Mouse (Mus musculus) limb, embryonic 13.5 days (tissue): Measurements from ENCODE around the gene Vdr. TPM values are rescaled to one million over a fixed set of nuclear protein-coding genes. Genes with fewer than 3 reads are reported as not detected.

Experiments used
- ATAC-seq: fragments of 200-750 bp; cut with Nextera tagmentation; 2 replicates; pipeline ENCODE4 v1.8.0; 2017; ENCODE audit warnings: low read depth, moderate number of reproducible peaks, moderate TSS enrichment; ENCODE audit not compliant: low FRiP score
- H3K27ac ChIP-seq: fragments of 300-500 bp; sonication (generic); 2 replicates; pipeline ENCODE4 v1.5.1; 2015; ENCODE audit warnings: inconsistent platforms, mild to moderate bottlenecking, moderate library complexity
- H3K27me3 ChIP-seq: fragments of 300-500 bp; sonication (generic); 2 replicates; pipeline ENCODE4 v1.6.1; 2015; ENCODE audit warnings: mild to moderate bottlenecking, inconsistent platforms
- H3K36me3 ChIP-seq: fragments of 300-500 bp; sonication (generic); 2 replicates; pipeline ENCODE4 v1.6.1; 2015; ENCODE audit warnings: inconsistent platforms, mild to moderate bottlenecking, moderate library complexity
- H3K4me1 ChIP-seq: fragments of 300-500 bp; sonication (generic); 2 replicates; pipeline ENCODE4 v1.6.1; 2015; ENCODE audit warnings: inconsistent platforms
- H3K4me2 ChIP-seq: fragments of 300-500 bp; sonication (generic); replicated peaks from 2 replicates; pipeline ENCODE4 v1.6.1; 2015; ENCODE audit warnings: inconsistent platforms, mild to moderate bottlenecking, moderate library complexity
- H3K4me3 ChIP-seq: fragments of 300-500 bp; sonication (generic); 2 replicates; pipeline ENCODE4 v1.5.1; 2015; ENCODE audit warnings: moderate library complexity, mild to moderate bottlenecking, inconsistent platforms
- H3K9ac ChIP-seq: fragments of 300-500 bp; sonication (generic); 2 replicates; pipeline ENCODE4 v1.6.1; 2015; ENCODE audit warnings: mild to moderate bottlenecking, inconsistent platforms
- H3K9me3 ChIP-seq: fragments of 300-500 bp; sonication (generic); 2 replicates; pipeline ENCODE4 v1.6.1; 2016; ENCODE audit warnings: inconsistent platforms
- WGBS: fragments of 180-500 bp; shearing (Covaris S2); methylation state at CpG from one replicate; pipeline ENCODE4 v1.1.7; 2015; 5-methylcytosine and 5-hydroxymethylcytosine counted together
- polyA plus RNA-seq: library from polyadenylated mRNA; unstranded; fragments of >200 nt; fragmentation: Nextera tagmentation; extraction: Ambion mirVana; gene quantifications from 2 replicates; pipeline ENCODE4 v1.2.1, GENCODE M21; 2015

Gene Vdr
- polyA plus RNA-seq, 1 experiment from 2014 or later: 1.0 TPM

GRCm38 (mm10) chr15:97854059-97854458 is 56.4 kb downstream of the Vdr start:
- no peaks in the 10 kb centered on the region for H3K36me3 ChIP-seq
- no peak overlapping the region for H3K4me3 ChIP-seq
- no peaks in the 10 kb centered on the region for H3K27me3 ChIP-seq
- H3K27ac ChIP-seq: no peak overlapping the region
- ATAC-seq: no peak
- no peak overlapping the region for H3K9ac ChIP-seq
- no peaks in the 10 kb centered on the region for H3K9me3 ChIP-seq
- no peak overlapping the region for H3K4me2 ChIP-seq
- no peaks in the 10 kb centered on the region for H3K4me1 ChIP-seq
- 58% methylated on average over 8 of the region's 8 CpGs for WGBS

- Histone ChIP-seq H3K4me2 (no peak overlapping the region), H3K9me3 (no peaks in the 10 kb centered on the region), H3K9ac (0 out of 2 replicates have a peak overlapping the region, but pooled peaks have one; percentile 0), H3K36me3 (no peaks in the 10 kb centered on the region), H3K4me3 (no peak overlapping the region), H3K27ac (no peak overlapping the region), H3K27me3 (no peaks in the 10 kb centered on the region), H3K4me1 (no peaks in the 10 kb centered on the region)
- ATAC-seq: no peak
- 76% methylated on average over 3 of the region's 3 CpGs for WGBS
Observed at GRCm38 (mm10) chr15:97852291-97852690, 58.1 kb downstream of the Vdr start.

DNA sequence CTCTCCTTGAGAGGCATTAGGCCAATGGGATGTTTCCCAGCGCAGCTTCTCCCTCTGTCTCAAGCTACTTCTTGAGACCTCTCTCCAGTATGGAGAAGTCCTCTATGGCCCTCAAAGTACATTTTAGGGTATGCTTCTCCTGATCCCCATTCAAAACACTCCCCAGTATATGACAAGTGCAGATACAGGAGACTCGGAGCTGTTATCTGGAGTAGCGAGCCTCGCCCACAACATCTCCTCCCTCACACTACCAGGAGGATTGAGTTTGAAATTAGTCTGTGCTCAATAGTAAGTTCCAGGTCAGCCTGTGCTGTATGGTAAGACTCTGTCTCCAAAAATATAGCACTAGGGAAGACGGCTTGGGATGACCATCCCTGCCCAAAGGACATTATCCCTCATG is 59.4 kb downstream of the Vdr start:
- no peaks in the 10 kb centered on the region for H3K27me3 ChIP-seq
- H3K9me3 ChIP-seq: no peaks in the 10 kb centered on the region
- no peak overlapping the region for H3K4me3 ChIP-seq
- H3K4me1 ChIP-seq: no peaks in the 10 kb centered on the region
- H3K4me2 ChIP-seq: no peak overlapping the region
- no peaks in the 10 kb centered on the region for H3K36me3 ChIP-seq
- no peak for ATAC-seq
- H3K9ac ChIP-seq: no peak overlapping the region
- no peak overlapping the region for H3K27ac ChIP-seq
- WGBS: 80% methylated on average over 5 of the region's 5 CpGs

- no peak for ATAC-seq
- no peaks in the 10 kb centered on the region for H3K27me3 ChIP-seq
- H3K9me3 ChIP-seq: no peaks in the 10 kb centered on the region
- no peak overlapping the region for H3K4me3 ChIP-seq
- H3K9ac ChIP-seq: no peak overlapping the region
- no peak overlapping the region for H3K4me2 ChIP-seq
- no peaks in the 10 kb centered on the region for H3K36me3 ChIP-seq
- H3K4me1 ChIP-seq: no peaks in the 10 kb centered on the region
- no peak overlapping the region for H3K27ac ChIP-seq
- 19% methylated on average over 2 of the region's 2 CpGs for WGBS
Observed at GRCm38 (mm10) chr15:97850441-97850840, 60.0 kb downstream of the Vdr start.

DNA sequence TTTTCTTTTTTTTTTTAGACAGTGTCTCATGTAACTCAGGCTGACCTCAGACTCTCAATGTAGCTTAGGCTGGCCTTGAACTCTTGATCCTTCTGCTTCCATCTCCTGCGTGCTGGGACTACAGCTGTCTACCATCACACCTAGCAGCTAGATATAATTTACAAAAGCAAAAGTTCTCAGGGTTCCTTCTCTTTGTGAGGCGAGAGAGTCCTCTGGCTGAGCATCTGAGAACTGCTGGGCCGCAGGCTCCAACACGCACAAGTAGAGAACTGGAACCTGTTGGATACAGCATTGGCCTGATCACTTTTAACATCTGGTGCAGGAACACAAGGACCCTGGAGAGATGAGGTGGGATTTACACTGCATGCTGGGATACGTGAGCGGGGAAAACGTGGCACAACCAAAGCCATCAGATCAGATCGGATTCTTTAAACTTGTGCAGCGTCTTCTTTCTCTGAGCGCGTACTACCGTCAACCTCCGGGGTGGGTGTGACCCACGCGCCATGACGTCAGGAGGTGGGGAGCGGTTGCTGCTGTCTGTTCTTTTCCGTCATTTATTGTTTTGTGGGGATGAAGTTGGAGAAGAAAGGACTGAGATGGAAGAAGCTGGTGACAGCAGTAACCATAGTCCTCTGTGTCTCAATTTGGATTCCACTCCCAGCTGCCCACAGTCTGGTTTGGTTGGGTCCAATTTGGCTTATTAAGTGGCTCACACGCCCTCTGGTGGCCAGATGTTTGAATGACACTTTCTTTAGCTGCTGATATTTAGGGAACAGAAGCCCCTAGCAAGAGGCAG is 61.1 kb downstream of the Vdr start:
- H3K27me3 ChIP-seq: no peaks in the 10 kb centered on the region
- peak overlapping the region; percentile 78 for H3K27ac ChIP-seq
- ATAC-seq: peak; percentile 82
- H3K9me3 ChIP-seq: no peaks in the 10 kb centered on the region
- H3K4me2 ChIP-seq: peak overlapping the region; percentile 69
- peak overlapping the region; percentile 35; the same call in 1 of the 2 replicates for H3K9ac ChIP-seq
- peak overlapping the region; percentile 39 for H3K4me3 ChIP-seq
- H3K36me3 ChIP-seq: no peaks in the 10 kb centered on the region
- H3K4me1 ChIP-seq: no peaks in the 10 kb centered on the region
- 5% methylated on average over 19 of the region's 19 CpGs for WGBS

DNA sequence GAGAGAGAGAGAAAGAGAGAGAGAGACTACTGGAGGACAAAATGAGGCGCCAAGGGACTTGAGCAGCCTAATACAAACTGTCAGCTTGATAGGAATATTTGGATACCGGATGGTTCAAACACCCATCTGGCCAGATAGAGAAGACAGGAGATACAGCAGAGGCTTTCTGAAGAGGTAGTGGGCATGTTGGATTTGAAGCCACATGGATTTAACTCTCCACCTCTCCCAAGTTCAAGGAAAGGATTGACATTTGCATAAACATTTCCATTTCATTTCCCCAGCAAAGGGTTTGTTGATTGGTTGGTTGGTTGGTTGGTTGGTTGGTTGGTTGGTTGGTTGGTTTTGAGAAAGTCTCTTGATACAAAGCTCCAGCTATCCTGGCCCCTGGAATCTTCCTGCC is 62.6 kb downstream of the Vdr start:
- 89% methylated on average over 2 of the region's 2 CpGs for WGBS
- Histone ChIP-seq H3K9me3 (no peaks in the 10 kb centered on the region), H3K4me2 (no peak overlapping the region), H3K4me1 (no peaks in the 10 kb centered on the region), H3K27ac (no peak overlapping the region), H3K36me3 (no peaks in the 10 kb centered on the region), H3K27me3 (no peaks in the 10 kb centered on the region), H3K9ac (no peak overlapping the region), H3K4me3 (no peak overlapping the region)
- ATAC-seq: no peak

- no peaks in the 10 kb centered on the region for H3K36me3 ChIP-seq
- 82% methylated on average over 4 of the region's 4 CpGs for WGBS
- no peaks in the 10 kb centered on the region for H3K27me3 ChIP-seq
- H3K4me1 ChIP-seq: no peaks in the 10 kb centered on the region
- H3K27ac ChIP-seq: no peak overlapping the region
- H3K9me3 ChIP-seq: no peaks in the 10 kb centered on the region
- H3K9ac ChIP-seq: no peak overlapping the region
- no peak for ATAC-seq
- H3K4me3 ChIP-seq: no peak overlapping the region
- no peak overlapping the region for H3K4me2 ChIP-seq
Observed at GRCm38 (mm10) chr15:97847285-97847684, 63.1 kb downstream of the Vdr start.

DNA sequence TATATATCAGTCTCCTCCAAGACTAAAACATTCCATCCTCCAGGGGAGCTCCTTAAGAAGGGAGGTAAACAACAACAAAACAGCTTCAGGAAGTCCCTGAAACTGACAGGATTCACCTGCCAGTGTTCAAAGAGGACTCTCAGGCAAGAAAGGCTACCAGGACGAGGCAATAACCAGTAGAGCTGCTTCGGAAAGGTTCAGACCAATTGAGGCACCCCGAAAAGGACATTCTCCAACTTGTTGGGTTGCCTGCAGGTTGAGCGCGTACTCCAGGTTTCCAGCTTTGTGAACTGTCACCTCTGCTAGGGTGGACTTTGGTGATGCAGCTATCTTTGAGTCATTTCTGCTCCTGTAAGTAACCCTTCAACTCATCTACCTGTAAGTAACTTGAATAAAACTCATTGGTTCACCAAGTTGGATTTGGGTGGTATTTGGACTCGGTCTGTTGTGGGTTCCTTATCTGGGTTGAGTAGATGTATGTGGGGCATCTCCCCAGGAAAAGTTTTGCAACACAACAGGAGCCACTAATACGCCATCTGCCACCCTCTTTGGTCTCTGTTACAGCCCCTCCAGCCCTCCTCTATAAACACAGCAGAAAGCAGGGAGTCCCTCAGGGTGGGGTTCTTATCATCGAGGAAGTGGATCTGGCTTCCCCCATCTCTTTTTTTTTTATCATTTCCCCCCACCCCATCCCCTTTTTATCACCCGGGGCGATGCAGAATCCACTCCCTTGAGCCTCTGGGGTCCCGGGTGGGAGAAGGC is 64.1 kb downstream of the Vdr start:
- no peak for ATAC-seq
- Histone ChIP-seq H3K27me3 (no peaks in the 10 kb centered on the region), H3K36me3 (no peaks in the 10 kb centered on the region), H3K4me2 (no peak overlapping the region), H3K9me3 (no peaks in the 10 kb centered on the region), H3K9ac (no peak overlapping the region), H3K4me3 (no peak overlapping the region), H3K4me1 (no peaks in the 10 kb centered on the region), H3K27ac (no peak overlapping the region)
- 91% methylated on average over 11 of the region's 11 CpGs for WGBS

DNA sequence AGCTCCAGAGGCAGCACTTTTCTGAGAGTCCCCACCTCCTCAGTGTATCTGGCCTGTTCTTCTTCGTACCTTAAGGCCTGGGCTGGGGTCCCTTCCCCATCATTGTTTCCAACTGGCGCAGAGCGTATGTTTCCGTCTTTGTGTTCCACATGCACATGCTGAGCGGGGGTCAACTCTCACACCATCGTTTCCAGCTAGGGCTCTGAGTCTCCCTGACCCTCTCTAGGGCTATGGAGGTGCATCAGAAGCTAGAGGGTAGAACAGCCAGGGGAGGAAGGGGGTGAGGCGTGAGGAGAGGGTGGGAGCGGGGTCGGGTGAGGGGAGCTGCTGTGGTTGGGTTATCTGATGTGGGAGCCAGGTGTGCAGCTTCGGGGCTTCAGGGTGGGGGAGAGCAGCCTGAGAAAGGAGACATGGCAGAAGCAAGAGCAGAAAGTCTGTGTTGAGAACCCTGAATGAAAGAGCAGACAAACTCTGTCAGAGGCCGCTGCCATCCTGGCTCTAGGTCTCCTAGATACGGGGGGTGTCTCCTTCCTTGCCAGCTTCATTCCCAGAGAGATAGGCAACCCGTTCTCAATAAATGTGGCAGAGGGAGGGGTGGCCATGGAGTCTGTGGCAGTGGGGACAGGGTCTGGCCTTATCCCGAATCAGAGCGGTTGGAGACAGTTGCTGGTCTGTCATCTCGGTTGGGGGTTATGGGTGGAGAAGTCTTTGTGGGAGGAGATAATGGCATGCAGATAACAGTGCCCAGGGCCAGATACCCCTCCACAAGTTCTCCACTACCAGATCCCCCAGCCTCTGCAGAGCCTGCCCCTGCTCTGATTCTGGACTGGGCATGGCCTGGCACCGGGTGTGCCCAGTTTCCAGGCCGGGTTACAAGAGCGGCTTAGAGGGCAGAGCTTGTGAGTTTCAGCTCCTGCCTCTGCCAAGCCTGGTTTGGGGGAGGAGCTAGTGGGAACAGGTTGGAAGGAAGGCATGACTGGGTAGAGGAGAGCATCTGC is 66.1 kb downstream of the Vdr start, which contains the start of gene Hdac7:
Gene Hdac7, minus strand, starts transcription at position 466 of the 998 bp plus-strand sequence.
- no peak for ATAC-seq
- Histone ChIP-seq H3K36me3 (no peaks in the 10 kb centered on the region), H3K4me3 (no peak within 1 kb of the TSS), H3K4me1 (peaks cover 15% of the 10 kb centered on the region), H3K4me2 (no peak within 1 kb of the TSS), H3K9ac (no peak within 1 kb of the TSS), H3K27ac (no peak within 1 kb of the TSS), H3K27me3 (no peaks in the 10 kb centered on the region), H3K9me3 (no peaks in the 10 kb centered on the region)
- 63% methylated on average over 19 of the region's 19 CpGs for WGBS

DNA sequence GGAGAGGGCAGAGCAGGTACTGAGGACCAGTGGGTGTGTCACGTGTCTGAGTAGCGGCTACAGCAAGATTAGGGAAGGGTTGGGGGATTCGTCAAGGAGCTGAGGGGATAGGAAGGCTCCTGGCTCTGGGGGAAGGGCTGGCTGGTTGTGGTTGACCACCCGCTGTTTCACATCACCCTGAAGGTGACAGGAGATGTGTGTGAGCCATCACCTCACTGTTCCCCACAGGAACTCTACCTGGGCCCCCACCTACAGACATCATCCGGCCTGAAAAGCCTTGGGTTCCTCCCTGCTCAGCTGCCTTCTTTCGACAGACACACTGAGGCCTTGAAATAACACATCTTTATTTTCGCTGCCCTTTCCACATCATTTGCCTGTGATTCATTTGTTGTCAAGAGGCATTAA is 67.2 kb downstream of the Vdr start:
- WGBS: 71% methylated on average over 7 of the region's 7 CpGs
- Histone ChIP-seq H3K9me3 (no peaks in the 10 kb centered on the region), H3K4me3 (no peak overlapping the region), H3K4me2 (no peak overlapping the region), H3K27ac (no peak overlapping the region), H3K27me3 (no peaks in the 10 kb centered on the region), H3K4me1 (peaks cover 20% of the 10 kb centered on the region), H3K9ac (no peak overlapping the region), H3K36me3 (no peaks in the 10 kb centered on the region)
- no peak for ATAC-seq

DNA sequence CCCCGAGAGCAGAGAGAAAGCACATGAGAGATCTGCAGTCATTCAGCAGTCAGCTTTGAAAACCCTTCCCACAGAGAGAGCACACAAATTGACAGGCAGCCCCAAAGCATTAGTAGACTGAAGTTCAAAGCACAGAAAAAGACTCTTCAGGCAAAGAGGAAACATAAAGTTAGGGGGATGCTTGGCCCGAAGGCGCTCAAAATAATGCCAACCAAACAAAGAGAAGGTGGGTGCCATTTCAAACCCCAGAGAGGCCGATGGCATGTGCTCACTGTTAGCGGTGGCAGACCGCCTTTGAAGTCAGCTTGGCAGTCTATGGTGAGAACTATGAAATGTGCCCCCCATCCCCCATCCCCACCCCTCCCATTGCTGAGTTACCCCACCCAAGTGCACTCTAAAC is 68.4 kb downstream of the Vdr start:
- no peak for ATAC-seq

More for the DNA sequence above, 68.4 kb downstream of the Vdr start:
- Histone ChIP-seq H3K4me2 (no peak overlapping the region), H3K4me1 (peaks cover 31% of the 10 kb centered on the region), H3K4me3 (no peak overlapping the region), H3K36me3 (no peaks in the 10 kb centered on the region), H3K9ac (no peak overlapping the region), H3K27ac (no peak overlapping the region), H3K9me3 (no peaks in the 10 kb centered on the region), H3K27me3 (no peaks in the 10 kb centered on the region)
- WGBS: 85% methylated on average over 6 of the region's 6 CpGs
